Mouse (Mus musculus) liver, embryonic 14.5 days (tissue): ENCODE data around the gene Grsf1.

Experiments used
- CTCF ChIP-seq: IDR thresholded peaks from 2 replicates; pipeline ENCODE4 v1.5.1; 2016; ENCODE audit warnings: antibody characterized with exemption, low read depth, control low read depth
- EP300 ChIP-seq: IDR thresholded peaks from 2 replicates; pipeline ENCODE4 v1.6.1; 2016; ENCODE audit warnings: antibody characterized with exemption, low read depth

GRCm38 (mm10) chr5:88679341-88679740 is 3.4 kb upstream of the Grsf1 start:
- TF ChIP-seq CTCF = no peak
- TF ChIP-seq EP300 = no peak
